Mouse (Mus musculus): Measurements from ENCODE around the gene Scml4.

Gene Scml4

DNA sequence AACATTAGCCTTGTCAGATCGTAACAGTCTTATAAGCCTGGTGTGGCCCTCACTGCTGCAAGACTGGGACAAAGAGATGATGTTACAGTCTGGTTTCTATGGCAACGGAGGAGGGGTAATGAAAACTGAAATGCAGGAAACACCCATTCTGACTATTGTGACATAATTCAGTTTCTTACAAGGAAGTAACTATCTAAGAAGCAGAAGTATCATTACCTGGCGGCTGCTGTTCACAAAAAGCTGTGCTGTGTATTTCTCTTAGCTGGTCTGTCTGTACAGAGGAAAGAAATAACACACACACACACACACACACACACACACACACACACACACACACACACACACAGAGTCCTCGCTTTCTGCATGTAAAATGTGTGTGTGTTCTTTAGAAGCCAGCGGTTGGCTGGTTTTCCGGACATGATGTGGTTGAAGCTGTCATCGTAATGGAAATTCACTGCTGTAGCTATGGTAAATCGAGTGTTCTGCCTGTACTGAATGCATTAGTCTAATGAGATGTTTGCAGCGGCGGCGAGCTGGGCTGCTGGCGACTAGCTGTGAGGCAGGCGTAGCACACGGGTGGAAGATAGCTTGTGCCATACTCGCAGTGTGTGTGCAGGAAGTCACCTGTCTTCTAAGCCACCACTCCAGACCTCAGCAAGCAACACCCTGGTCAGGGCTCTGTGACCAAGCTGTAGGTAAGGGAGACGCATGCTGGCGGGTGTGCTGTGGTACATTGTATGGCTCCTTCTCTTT is at the start of gene Scml4:
Gene Scml4 (plus strand): TSS at position 212 of the 753 bp plus-strand sequence.
- DNase-seq (ENCODE audit: low spot score in 2 of 2) = peak; percentile 45 to 63

DNA sequence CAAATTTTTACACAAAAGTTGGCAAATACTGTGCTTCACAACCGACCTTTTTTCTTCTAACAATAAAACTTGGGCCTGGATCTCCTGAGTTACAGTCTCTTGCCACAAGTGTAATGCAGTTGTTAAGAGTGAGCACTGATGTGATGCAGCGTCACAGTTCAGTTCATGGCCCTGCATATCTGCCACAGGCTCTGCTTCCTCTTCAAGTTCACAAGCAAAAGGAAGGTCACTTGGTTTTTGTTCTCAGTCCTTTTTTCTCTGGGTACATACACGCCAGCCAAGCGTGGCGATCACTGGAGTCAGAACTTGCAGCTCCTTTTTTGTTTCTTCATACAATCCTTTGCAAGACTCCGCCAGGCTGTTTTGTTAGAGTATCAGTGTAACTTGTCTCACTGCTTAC is 34.2 kb upstream of the Scml4 start:
- no peak for DNase-seq (ENCODE audit: low spot score in 2 of 2)

DNA sequence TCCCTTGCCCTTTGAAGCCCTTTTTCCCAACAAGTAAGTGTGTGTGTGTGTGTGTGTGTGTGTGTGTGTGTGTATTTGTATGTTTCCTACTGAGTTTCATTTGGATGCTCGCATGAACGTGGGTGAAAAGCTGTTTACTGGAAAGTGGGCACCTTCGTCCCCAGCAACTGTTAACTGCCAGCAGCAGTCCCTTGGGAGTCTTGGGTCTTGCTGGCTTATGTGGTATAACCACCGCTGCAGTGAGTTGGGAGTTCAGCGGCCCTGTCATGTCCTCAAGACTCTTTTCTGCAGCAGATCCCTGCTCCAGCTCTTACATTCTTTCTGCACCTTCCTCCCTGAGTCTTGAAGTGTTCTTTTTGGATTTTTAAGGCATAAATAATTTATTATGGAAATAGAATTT is 33.0 kb upstream of the Scml4 start:
- no peak for DNase-seq (ENCODE audit: low spot score in 2 of 2)

DNA sequence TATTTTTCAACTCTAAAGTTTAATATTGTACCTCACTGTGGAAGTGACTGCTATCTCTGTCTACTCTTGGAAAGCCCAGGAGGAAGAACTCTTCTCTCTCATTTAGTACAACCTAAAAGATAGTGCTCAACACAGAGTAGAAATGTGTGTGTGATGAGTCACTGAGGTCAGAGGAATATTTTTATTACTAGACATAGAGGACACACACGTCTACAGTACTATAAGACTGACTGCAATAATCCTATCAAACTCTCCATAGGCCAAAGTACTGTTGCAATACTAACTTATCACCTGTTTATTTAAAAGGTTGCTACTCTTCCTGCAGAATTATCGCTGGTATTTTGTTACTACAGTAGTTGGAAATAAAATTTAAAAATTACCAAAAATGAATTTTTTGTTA is 30.2 kb upstream of the Scml4 start:
- no peak for DNase-seq (ENCODE audit: low spot score in 2 of 2)

DNA sequence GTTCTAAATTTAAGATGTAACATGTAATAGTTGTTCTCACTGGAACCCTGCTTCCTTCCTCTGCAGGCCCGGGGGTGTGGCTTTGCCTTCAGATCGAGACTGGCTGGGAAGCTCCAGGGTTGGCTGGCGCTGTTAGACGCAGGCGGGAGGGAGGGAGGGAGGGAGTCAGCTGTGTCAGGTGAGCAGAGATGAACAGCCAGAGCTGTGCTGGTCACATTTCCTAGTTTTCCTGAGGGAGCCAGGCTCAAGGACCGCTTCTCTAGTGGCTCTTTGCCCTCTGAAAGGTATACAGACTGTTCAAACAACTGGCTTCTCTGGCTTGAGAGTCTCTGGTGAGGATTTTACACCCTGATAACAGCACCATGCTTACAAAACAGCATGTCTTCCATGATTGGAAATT is 29.8 kb upstream of the Scml4 start:
- DNase-seq (ENCODE audit: low spot score in 2 of 2) = peak in 1 of 2 experiments; percentile 34

DNA sequence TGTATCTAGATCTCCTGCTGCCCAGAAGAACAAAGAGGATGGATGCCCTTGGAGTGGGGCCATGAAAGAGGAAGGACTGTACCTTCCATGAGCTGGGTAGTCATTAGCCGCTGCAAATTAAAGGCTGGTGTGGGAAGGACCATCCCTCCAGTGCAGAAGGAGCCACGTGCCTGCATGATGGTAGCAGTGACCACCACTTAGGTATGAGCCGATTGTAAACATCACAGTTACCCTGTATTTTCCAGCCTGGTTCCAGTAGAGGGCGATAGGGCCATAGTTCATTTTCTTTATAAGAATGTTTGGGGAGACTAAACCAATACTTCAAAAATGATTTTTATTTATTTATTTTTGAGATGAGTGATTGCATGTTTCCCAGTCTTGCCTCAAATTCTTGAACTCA is 27.5 kb upstream of the Scml4 start:
- DNase-seq (ENCODE audit: low spot score in 2 of 2) = no peak

DNA sequence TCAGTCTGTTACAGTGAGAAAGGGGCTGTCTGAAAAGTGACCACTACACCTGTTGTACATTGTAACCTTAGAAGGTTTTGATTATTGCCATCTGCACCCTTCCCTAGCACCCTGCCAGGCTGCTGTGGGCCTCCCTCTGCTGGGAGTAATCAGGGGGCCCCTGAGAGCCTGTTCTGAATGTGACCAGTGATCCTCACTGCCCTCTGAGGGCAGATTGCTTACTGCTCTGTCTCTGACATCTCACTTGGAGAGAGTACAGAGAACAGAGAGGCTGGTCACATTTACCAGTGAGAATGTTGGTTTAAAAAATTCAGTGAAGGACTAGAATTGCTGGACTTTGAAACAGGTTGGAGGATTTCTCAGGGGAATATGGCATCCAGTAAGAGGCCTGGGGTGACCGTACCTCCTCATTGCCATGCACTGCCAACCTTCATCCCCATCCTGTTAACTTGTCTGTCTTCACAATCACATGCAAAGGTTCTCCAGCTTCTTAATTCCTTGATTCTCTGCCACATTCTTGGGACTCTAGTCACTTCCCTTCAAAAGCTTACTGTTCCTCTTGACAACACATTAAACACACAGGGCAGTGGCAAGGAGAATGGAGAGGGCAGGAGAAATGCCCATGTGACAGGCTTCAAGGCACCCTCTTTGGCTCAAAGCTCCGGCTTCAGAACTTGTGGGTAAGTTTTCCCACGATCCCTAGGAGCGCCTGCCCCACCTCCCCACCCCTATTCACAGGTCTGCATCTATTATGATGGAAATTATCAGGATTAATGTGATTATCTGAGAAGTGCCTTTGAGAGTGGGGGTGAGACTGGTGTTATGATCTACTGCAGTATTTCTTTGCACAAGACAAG is 26.1 kb upstream of the Scml4 start:
- DNase-seq (ENCODE audit: low spot score in 2 of 2) = no peak

DNA sequence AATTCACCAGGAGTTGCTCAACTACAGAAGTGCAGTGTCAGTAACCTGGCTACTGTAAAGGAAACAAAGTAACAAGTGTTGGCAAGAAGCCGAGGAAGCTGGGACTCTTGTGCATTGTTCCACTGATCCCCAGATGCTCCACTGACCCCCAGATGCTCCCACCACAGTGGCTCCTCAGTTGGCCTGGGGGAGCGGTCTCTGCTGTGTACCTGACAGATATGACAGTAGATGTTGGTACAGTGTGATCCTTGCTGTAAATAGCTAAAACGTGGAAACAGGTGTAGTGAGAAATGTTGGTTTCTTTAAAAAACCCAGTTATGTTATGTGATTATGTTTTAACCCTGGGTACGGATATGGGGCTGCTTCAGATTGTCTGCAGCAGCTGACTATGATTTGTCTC is 22.1 kb upstream of the Scml4 start:
- no peak for DNase-seq (ENCODE audit: low spot score in 2 of 2)

DNA sequence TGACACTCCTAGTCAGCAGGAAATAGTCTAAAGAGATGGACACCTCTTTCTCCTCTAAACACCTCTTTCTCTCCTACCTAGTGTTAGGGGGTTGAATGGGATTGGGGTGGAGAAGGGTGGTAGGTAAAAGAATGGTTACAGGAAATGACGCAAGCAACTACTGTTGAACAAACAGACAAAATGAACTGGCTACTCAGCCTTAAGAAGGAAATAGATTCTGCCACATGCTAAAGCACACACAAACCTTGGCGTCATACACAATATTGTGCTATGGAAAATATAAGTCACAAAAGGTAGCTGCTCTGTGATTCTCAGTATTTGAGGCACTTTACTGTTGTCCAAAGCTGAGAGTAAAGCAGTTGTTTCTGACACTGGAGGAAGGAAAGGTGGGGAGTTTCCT is 21.4 kb upstream of the Scml4 start:
- DNase-seq (ENCODE audit: low spot score in 2 of 2) = no peak

DNA sequence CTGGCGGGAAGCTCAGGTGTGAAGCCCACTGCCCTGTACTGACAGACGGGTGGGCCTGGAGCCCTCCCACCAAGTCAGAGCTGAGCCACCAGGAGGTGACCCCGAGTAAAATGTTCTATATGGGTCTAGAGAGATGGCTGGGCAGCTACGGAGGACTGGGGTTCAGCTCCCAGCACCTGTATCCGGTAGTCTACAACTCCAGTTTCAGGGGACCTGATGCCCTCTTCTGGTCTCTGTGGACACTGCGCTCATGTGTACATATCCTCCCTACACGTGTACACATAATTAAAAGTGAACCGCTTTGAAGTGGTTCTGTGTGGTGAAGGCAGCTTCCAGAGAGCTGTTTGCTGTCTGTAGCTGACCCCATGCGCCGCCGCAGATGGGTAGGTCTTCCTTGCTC is 20.1 kb upstream of the Scml4 start:
- DNase-seq (ENCODE audit: low spot score in 2 of 2) = no peak

DNA sequence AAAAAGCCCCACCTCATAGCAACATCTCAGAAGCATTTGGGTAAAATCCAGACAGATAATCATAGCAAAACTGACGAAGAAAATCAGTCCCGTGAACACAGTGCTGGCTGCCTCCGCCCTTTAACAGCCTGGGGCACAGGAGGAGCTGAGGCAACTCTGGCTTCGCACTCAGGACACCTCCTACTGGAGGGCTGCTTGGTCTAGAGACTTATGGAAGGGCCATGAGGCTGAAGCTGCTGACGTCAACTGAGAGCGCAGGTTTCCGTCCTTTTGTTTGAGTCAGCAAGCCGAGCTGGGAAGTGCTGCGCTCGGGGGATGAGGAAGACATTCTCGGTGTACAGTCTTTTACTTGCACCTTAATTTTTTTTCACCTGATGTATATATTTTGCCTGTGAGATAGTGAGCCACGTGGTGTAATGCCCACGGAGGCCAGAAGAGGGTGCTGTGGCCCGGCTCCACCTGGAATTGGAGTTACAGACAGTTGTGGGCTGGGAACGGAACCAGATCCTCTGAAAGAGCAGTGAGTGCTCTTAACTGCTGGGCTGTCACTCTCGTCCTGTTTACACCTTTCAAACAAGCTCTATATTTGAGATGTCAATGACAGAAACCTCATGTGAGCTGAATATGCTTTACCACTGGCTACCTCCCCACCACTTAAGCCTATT is 18.5 kb upstream of the Scml4 start:
- peak in 1 of 2 experiments; percentile 30 for DNase-seq (ENCODE audit: low spot score in 2 of 2)

DNA sequence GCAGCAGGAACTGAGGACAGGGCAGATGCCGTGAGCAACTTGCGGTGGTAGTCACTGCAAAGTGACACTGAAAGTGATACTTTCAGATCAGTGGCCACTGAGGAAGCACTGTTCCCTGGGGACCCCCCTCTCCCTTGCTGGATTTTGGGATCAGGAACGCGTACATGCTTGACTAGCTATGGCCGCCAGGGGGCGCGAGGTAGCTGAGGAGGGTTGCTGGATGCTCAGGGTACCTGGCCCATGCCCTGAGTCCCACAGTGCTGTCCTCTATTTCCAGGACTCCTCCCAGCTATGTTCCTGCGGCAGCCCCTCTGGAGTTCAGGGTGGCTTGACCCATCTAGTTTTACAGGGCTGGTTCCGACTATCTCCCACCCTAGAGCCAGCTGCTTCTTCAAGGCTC is 17.8 kb upstream of the Scml4 start:
- DNase-seq (ENCODE audit: low spot score in 2 of 2) = peak; percentile 56 to 80

DNA sequence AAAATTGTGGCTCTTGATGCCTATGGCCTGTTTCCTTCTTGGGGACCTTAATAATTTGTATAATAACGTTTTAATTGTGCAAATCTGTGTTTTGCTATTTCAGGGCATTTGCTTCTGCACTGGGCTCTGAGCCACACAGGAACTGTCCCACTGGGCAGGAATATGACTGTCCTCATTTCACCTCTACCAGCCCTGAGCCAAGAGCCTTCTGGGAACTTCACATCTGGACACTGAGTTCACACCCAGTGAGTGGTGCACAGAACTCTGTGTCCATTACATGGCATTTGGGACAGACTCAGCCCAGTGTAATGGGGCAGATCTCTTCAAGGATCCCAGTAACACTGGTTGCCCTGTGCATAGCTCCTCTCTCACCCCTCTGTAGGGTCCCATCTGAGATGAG is 16.8 kb upstream of the Scml4 start:
- DNase-seq (ENCODE audit: low spot score in 2 of 2) = no peak

DNA sequence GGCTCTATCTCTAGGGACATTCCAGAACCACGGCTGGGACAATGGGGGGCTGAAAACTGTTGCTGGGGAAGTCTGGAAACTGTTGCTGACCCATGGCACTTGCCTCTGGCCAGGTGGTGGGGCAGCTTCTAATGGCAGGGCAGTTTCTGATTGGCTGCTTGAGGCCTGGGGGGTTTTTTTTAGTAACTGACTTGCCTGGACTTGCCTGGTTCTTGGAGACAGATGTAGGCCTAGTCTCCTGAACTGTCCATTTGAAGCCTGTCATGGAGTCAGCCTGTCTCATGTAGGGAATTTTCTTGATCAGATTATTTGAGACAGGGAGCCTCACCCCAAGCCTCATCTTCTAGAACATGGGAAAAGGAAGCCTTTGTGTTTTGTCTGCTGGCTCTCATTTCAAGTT is 14.7 kb upstream of the Scml4 start:
- no peak for DNase-seq (ENCODE audit: low spot score in 2 of 2)

DNA sequence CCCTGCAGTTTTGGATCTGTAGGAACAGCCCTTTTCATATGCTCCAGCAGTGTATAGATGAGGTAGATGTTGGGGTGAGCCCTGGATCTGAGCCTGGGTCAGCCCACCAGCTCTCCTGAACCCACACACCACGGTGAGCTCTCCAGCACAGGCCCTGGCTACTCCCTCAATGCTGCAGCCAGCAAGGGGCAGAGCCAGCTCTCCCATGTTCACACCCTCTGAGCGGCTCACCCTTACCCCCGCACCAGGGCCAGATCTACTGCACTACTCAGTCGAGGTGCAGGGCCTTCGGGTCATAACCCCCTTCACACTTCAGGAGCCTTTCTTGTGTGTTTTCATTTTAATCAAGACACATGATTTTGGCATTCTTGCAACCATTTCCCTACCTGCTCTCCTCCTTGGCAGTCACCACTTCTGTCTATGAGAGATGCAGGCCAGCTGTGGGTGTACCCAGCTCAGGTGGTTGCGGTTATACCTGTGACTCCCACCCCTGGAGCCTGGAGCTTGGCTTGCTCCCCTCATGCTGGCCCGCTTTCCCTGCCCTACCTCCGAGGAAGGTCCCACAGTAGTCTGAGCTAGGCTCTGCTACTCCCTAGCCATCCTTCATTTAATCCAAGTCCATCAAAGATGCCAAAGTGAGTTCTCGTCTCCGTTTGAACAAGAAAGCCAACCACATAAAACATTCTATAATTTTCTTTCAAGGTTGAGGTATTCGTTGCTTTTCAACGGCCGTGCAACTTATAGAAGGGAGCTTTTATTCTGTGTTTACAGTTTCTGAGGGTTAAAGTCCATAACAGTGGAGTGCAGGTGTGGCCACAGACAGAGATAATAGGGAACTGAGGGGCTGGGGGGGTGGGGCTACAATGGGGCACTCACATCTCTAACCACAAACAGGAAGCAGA is 11.7 kb upstream of the Scml4 start:
- peak in 1 of 2 experiments; percentile 26 for DNase-seq (ENCODE audit: low spot score in 2 of 2)

DNA sequence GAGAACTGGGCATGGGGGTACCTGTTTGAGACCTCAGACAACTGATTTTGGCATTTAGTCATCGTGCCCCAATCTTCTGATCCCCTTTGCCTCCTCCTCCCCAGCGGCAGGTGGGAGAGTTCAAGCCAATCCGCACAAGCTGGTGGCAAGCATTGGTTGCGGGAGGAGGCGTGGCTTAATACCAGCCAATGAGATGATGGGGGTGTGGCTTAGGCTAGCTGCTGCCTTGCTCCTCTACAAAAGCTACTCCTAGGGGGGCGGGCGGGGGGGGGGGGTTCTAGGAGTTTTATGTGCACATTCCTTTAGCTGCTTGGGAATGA is 11.1 kb upstream of the Scml4 start:
- peak; percentile 22 to 43 for DNase-seq (ENCODE audit: low spot score in 2 of 2)

DNA sequence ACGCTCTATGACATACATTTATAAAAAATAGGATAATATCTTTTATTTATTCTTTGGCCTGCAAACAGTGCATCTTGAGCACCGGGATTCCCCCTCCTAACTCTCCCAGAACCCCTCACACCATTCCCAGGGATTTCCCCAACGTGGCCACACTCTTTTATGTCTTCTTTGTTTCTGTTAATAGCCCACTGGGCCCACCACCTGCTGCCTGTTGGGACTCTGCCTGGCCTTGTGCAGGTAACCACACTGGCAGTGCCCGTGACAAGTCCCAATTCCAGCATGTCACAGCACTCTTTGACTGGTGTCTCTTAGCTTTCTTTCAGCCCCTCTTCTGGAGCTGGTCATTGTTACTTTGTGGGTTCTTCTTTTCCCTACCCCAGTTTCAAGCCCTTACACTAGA is 5.3 kb upstream of the Scml4 start:
- DNase-seq (ENCODE audit: low spot score in 2 of 2) = no peak

DNA sequence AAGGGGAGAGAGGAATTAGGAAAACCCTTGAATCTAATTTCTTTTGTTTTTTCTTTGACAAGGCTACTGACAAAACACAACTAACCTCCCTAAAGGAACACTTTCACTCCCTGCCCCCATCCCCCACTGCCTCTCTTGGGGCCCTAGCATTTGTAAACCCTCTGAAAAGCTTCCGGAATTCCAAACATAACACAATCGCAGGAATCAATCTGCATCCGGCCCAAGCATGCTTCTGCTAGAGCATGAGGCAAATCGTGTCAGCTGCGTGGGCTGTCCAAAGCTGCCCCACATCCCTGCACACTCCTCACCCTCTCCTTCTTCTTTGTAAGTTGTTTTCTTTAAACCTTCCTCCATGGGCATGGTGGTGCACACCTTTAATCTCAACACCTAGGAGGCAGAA is 4.9 kb upstream of the Scml4 start:
- DNase-seq (ENCODE audit: low spot score in 2 of 2) = no peak

DNA sequence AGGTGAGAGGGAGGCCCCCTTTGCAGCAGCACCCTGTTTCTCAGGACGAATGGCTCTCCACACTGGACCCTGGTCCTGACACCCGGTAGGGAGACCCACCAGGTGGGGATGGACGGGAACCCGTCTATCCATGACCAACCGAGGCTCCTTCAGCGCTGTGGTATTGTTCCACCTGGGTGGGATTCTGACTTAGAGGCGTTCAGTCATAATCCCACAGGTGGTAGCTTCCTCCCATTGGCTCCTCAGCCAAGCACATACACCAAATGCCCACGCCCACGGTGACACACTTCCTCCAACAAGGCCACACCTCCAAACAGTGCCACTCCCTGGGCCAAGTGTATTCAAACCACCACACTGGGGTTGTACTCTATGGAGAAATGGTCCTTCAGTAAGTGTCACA is 3.6 kb upstream of the Scml4 start:
- no peak for DNase-seq (ENCODE audit: low spot score in 2 of 2)

DNA sequence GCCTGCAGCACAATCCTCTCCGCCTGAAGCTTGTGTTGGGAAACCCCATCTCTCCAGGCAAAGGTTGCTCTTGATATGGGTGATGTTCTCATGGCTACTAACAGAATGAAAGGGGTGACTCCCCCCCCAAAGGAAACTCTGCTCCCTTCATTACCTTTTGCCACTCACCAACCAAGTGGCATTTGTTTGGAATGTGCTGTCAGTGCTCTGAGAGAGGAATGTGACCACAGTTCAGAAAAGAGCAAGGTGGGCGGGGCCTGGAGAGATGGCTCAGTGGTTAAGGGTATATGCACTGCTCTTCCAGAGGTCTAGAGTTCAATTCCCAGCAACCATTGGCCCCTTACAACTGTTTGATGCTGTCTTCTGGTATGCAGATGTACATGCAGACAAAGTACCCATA is 3.1 kb upstream of the Scml4 start:
- no peak for DNase-seq (ENCODE audit: low spot score in 2 of 2)

DNA sequence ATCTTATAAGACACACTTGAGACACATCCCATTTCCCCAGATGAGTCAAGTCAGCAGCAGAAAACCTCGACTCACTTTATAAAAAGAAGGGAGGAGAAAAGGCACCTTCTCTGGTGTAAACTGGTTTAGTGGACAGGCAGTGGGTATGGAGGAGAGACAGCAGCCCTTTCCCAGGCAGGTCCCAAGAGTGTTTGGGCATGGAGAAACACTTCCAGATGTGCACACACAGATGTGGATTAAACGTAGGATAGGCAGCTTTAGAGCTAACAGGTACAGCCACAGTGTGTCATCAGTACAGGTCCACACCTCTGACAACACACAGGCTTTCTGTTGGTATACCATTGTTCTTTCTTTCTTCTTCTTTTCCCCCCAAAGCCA is 400 bp upstream of the Scml4 start:
- no peak for DNase-seq (ENCODE audit: low spot score in 2 of 2)

DNA sequence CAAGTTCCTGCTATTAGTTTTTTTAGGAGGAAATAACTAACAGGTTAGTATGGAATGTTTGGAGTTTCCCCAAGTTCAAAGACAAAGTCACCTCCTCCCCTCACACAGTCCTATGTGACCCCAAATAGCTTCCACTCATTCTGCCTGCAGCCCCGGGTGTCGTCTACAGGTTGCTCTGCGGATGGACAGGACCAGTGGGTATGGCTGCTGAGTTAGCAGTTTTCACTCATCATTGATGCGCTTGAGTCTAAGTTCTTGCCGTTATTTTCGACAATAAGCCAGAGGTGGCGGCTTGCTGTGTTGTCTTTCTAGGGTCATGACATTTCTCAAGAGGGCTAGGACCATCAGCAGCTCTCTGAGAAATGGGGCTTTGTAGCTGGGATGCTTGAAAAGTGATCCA is 1.3 kb downstream of the Scml4 start:
- DNase-seq (ENCODE audit: low spot score in 2 of 2) = peak in 1 of 2 experiments; percentile 27
